Mouse (Mus musculus) hindbrain, embryonic 13.5 days (tissue): ENCODE data around the gene Smyd4. TPM values are rescaled to one million over a fixed set of nuclear protein-coding genes. Genes with fewer than 3 reads are reported as not detected.
A peak's percentile ranks its signal among the peaks of the same experiment; 100 is the strongest.

Experiments
- ATAC-seq: fragments of 200-750 bp; cut with Nextera tagmentation; 2 replicates; pipeline ENCODE4 v1.8.0; 2017; ENCODE audit warnings: moderate TSS enrichment; ENCODE audit not compliant: low FRiP score
- H3K27ac ChIP-seq: fragments of 300-500 bp; sonication (generic); 2 replicates; pipeline ENCODE4 v1.5.1; 2015; ENCODE audit warnings: inconsistent platforms, mild to moderate bottlenecking, moderate library complexity
- H3K27me3 ChIP-seq: fragments of 300-500 bp; sonication (generic); 2 replicates; pipeline ENCODE4 v1.6.1; 2015; ENCODE audit warnings: mild to moderate bottlenecking, inconsistent platforms
- H3K36me3 ChIP-seq: fragments of 300-500 bp; sonication (generic); 2 replicates; pipeline ENCODE4 v1.6.1; 2015; ENCODE audit warnings: mild to moderate bottlenecking, inconsistent platforms
- H3K4me1 ChIP-seq: fragments of 300-500 bp; sonication (generic); replicated peaks from 2 replicates; pipeline ENCODE4 v1.6.1; 2015; ENCODE audit warnings: inconsistent platforms
- H3K4me2 ChIP-seq: fragments of 300-500 bp; sonication (generic); 2 replicates; pipeline ENCODE4 v1.6.1; 2015; ENCODE audit warnings: inconsistent platforms, mild to moderate bottlenecking, moderate library complexity
- H3K4me3 ChIP-seq: fragments of 300-500 bp; sonication (generic); 2 replicates; pipeline ENCODE4 v1.5.1; 2015; ENCODE audit warnings: mild to moderate bottlenecking, inconsistent platforms
- H3K9ac ChIP-seq: fragments of 300-500 bp; sonication (generic); 2 replicates; pipeline ENCODE4 v1.6.1; 2015; ENCODE audit warnings: mild to moderate bottlenecking, inconsistent platforms
- H3K9me3 ChIP-seq: fragments of 300-500 bp; sonication (generic); 2 replicates; pipeline ENCODE4 v1.6.1; 2016; ENCODE audit warnings: inconsistent platforms
- WGBS: fragments of 180-500 bp; shearing (Covaris S2); methylation state at CpG from one replicate; pipeline ENCODE4 v1.1.7; 2015; 5-methylcytosine and 5-hydroxymethylcytosine counted together
- polyA plus RNA-seq: library from polyadenylated mRNA; unstranded; fragments of >200 nt; fragmentation: Nextera tagmentation; extraction: Ambion mirVana; gene quantifications from 2 replicates; pipeline ENCODE4 v1.2.1, GENCODE M21; 2015

The Smyd4 gene
- polyA plus RNA-seq, 1 experiment from 2014 or later = 16.9 TPM

DNA sequence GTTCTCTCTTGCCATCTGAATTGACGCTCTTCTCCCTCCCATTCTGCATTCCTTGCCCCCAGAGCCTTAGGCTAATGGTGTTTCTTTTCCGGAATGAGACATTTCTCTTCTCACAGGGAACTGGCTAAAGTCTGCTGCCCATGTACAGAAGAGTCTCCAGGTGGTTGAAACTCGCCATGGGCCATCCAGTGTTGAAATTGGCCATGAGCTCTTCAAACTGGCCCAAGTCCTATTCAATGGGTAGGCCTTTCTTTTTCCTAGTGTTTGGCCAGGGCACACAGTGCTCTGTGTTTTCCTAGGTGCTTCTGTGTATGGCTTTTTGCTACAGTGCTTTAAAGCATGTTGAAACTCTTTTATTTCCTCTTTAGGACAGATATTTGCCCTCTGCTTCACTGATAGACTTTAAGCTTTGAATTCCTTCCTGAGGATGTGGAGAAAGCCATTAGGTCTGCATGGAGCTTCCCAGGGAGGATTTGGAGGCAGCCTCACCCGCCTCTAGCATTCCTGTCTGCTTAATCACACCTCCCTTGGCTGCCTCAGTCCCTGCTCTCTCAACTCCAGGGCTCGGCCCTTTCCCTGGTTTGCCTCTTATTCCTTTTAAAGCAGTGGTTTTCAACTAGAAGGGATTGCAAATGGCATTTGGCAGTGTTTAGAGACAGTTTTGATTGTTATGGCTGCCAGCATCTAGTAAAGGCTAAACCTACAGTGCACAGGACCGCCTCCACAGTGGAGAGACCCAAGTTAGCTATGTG, 55.2 kb downstream of the Smyd4 start:
- Histone ChIP-seq H3K27me3 (no peaks in the 10 kb centered on the region), H3K4me2 (no peak overlapping the region), H3K9me3 (no peaks in the 10 kb centered on the region), H3K36me3 (peaks cover 7% of the 10 kb centered on the region; the same call in 1 of the 2 replicates), H3K27ac (no peak overlapping the region), H3K4me3 (no peak overlapping the region), H3K4me1 (peaks cover 8% of the 10 kb centered on the region; the same call in 1 of the 2 replicates), H3K9ac (no peak overlapping the region)
- 80% methylated on average over 6 of the region's 6 CpGs for WGBS
- ATAC-seq = no peak

DNA sequence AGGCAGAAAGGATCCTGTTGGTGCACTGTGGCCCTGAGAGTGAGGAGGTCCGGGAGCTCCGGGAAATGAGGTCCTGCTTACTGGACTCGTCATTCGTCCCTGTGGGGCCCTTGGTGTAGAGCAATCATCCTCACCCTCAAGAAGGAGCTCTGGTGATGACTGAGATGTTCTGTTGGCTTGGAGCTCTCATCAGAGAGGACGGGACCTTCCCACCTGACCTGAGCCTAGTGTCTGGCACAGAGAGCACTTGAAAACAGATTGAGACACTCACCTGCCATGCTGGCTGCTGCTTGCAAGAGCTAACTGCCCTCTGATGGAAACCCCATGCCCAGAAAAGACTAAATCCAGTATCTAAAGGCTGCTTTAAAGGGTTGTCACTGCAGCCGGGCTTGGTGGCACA, 56.6 kb downstream of the Smyd4 start:
- peaks cover 5% of the 10 kb centered on the region; the same call in 1 of the 2 replicates for H3K4me1 ChIP-seq
- H3K4me2 ChIP-seq = no peak overlapping the region
- no peak for ATAC-seq
- peaks cover 4% of the 10 kb centered on the region; the same call in 1 of the 2 replicates for H3K36me3 ChIP-seq
- H3K27ac ChIP-seq = no peak overlapping the region
- 93% methylated on average over 6 of the region's 6 CpGs for WGBS
- H3K4me3 ChIP-seq = no peak overlapping the region
- H3K27me3 ChIP-seq = no peaks in the 10 kb centered on the region
- H3K9me3 ChIP-seq = no peaks in the 10 kb centered on the region
- H3K9ac ChIP-seq = no peak overlapping the region

DNA sequence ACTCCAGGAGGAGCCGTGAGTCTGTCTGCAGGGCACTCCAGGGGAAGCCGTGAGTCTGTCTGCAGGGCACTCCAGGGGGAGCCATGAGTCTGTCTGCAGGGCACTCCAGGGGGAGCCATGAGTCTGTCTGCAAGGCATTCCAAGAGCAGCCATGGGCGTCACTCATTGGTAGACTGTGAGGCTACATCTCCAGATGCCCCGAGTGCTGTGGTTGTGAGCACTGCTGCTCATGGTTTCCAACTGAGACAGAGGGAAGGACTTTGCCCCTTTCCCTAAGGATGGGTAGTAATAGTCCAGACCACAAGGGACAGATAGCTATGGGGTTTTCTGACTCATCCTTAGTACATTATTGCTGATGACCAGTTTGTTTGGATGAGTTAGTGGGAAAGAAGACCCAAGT, 57.9 kb downstream of the Smyd4 start:
- 80% methylated on average over 4 of the region's 4 CpGs for WGBS
- no peak for ATAC-seq
- H3K4me1 ChIP-seq = peaks cover 3% of the 10 kb centered on the region; the same call in 1 of the 2 replicates

DNA sequence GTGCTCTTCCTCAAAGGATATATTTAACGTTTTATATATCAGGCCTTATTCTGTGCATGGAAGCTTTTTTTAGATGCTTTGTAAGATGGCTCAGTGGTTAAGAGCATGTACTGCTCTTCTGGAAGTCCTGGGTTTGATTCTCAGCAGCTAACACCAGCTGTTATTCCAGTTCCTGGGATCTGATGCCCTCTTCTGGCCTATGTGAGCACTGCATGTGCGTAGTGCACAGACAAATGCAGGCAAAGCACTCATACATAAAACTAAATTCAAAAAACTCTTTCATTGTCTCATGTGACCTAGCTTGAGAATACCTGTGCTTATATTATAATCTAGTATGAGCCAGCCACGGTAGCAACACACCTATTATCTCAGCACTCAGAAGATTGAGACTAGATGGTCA, 58.6 kb downstream of the Smyd4 start:
- no peaks in the 10 kb centered on the region for H3K27me3 ChIP-seq
- no peaks in the 10 kb centered on the region; the same call in 1 of the 2 replicates for H3K36me3 ChIP-seq
- no peak overlapping the region for H3K4me2 ChIP-seq
- H3K4me1 ChIP-seq = peaks cover 6% of the 10 kb centered on the region; the same call in 1 of the 2 replicates
- no peak overlapping the region for H3K27ac ChIP-seq
- no peaks in the 10 kb centered on the region for H3K9me3 ChIP-seq
- no peak overlapping the region for H3K4me3 ChIP-seq
- WGBS = 41% methylated on average over 3 of the region's 3 CpGs
- ATAC-seq = no peak
- H3K9ac ChIP-seq = no peak overlapping the region

More for the DNA sequence above, 57.9 kb downstream of the Smyd4 start:
- Histone ChIP-seq H3K4me3 (no peak overlapping the region), H3K27me3 (no peaks in the 10 kb centered on the region), H3K27ac (no peak overlapping the region), H3K4me2 (no peak overlapping the region), H3K9me3 (no peaks in the 10 kb centered on the region), H3K36me3 (peaks cover under 1% of the 10 kb centered on the region; the same call in 1 of the 2 replicates), H3K9ac (no peak overlapping the region)

DNA sequence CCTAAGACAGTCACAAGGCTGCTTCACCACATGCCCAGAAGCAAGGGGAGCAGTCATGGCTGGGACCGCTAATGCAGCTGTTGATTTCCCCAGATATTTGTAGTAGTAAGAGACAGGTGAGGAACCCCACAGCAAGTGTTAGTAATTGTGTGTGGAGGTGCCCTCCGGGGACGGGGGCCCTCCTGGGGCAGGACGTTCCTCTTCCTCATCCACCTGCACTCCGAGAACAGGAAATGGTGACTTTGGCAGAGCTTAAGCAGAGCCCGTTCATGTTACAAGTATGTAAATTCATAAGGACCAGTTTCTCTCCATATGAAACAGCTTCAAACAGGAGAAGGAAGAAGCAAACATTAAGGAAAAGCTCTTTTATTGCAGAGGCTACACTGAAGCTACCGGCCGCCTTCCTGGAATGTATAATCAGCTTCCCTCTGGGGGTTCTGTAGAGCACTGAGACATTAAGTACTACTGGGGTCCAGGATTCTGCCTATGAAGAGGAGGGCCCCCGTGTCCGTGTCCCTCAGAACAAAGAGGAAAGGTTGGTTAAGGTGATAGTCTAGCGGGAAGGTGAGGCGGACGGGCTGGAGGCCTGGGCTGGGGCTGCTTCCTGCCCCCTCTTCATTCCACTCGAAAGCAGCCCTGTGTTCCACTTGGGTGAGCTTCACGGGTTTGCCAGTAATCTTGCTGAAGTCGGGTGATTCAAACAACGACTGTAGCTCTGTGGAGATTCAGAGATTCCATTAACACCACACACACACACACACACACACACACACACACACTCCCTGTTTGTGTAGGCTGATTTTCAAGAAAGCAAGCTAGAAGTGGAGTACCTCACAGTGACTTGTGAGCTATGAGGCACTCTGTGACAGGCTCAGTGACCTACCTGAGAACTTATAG, 61.7 kb downstream of the Smyd4 start:
- no peak overlapping the region for H3K9ac ChIP-seq
- no peak overlapping the region for H3K4me3 ChIP-seq
- ATAC-seq = no peak
- no peak overlapping the region for H3K4me2 ChIP-seq
- H3K27me3 ChIP-seq = no peaks in the 10 kb centered on the region
- H3K4me1 ChIP-seq = 0 out of 2 replicates have a peak, but pooled peaks cover 3% of the 10 kb centered on the region
- WGBS = 81% methylated on average over 17 of the region's 17 CpGs
- no peaks in the 10 kb centered on the region for H3K9me3 ChIP-seq
- H3K27ac ChIP-seq = 0 out of 2 replicates have a peak overlapping the region, but pooled peaks have one; percentile 35
- no peaks in the 10 kb centered on the region; the same call in 1 of the 2 replicates for H3K36me3 ChIP-seq

DNA sequence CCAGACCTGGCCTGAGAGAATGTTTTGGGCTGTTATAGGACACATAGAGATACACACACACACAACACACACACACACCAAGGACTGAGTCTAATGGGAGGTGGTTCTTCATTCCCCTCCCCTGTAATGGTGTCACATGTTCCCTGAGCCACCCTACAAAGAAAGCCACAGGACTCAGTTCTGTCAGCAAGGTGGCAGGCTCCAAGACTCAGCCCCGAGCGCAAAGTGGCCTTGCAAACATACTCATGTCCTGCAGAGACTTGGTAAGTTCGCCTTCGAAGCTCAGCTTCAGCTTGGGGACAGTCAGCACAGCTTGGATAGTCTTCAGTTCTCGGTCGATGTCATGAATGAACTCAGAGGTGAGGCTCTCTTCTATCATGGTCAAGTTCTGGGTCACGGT, 62.4 kb downstream of the Smyd4 start:
- Histone ChIP-seq H3K9me3 (no peaks in the 10 kb centered on the region), H3K4me2 (no peak overlapping the region), H3K4me3 (no peak overlapping the region), H3K4me1 (peaks cover 3% of the 10 kb centered on the region; the same call in 1 of the 2 replicates), H3K36me3 (no peaks in the 10 kb centered on the region; the same call in 1 of the 2 replicates), H3K27ac (no peak overlapping the region), H3K9ac (no peak overlapping the region), H3K27me3 (no peaks in the 10 kb centered on the region)
- WGBS = 93% methylated on average over 7 of the region's 7 CpGs
- no peak for ATAC-seq

DNA sequence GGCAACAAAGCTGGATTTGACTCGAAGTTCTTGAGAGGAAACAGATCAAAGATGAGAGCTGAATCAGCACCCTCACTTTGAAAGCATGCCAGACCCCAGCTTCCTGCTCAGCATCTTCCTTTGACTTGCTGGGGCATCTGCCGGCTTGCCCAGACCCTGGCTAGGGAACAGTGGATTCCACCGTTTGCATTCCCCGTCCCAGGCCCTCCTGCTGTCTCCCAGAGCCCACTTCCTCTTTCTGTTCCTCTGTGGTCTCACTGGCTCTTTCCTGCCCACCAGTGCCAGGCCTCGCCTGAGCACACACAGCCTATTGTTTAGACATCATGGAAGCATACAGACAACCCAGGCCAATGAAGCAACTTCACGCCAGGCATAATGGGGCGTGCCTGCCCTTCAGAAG, 66.9 kb downstream of the Smyd4 start:
- Histone ChIP-seq H3K9ac (no peak overlapping the region), H3K4me1 (peaks cover 3% of the 10 kb centered on the region; the same call in 1 of the 2 replicates), H3K4me2 (no peak overlapping the region), H3K27me3 (no peaks in the 10 kb centered on the region), H3K9me3 (no peaks in the 10 kb centered on the region), H3K36me3 (no peaks in the 10 kb centered on the region), H3K4me3 (no peak overlapping the region), H3K27ac (no peak overlapping the region)
- WGBS = 51% methylated on average over 7 of the region's 7 CpGs
- no peak for ATAC-seq

DNA sequence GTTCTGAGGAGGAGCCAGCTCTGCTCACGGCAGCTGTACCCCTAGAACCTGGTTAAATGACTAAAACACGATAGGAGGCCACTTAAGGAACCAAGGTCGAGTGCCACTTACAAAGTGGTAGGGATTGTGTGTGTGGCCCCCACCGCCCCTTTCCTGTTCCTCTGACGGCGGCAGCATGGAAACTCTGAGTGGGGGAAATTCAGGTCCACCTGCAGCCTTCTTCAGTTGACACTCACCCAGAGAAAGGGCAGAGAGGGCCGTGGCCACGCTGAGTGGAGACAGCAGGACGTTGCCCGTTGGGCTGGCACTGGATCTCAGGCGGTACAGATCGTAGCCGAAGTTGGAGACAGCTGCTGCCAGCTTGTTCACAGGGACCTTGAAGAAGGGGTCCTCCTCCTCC, 67.8 kb downstream of the Smyd4 start:
- Histone ChIP-seq H3K4me1 (peaks cover 3% of the 10 kb centered on the region; the same call in 1 of the 2 replicates), H3K9ac (no peak overlapping the region), H3K36me3 (no peaks in the 10 kb centered on the region), H3K27ac (no peak overlapping the region), H3K4me2 (no peak overlapping the region), H3K4me3 (no peak overlapping the region), H3K27me3 (no peaks in the 10 kb centered on the region), H3K9me3 (no peaks in the 10 kb centered on the region)
- ATAC-seq = no peak
- 91% methylated on average over 13 of the region's 13 CpGs for WGBS

DNA sequence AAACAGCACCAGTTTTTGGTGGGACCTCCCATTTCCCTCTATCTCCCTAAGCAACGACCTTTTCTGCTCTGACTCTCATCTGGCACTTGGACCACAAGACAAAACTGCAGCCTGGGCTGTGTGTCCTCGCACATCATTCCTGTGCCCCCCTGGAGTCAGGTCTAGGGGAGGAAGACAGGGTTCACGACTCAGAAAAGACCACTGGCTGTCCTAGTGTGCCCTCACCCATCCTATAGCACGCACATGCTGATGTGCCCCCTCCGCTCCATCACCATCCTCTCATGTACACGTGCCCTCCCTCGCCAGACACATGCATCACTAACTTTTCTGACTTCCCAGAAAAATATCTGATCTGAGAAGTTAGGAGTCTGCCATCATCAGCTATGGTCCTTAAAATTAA, 71.8 kb downstream of the Smyd4 start:
- ATAC-seq = no peak
- H3K9me3 ChIP-seq = no peaks in the 10 kb centered on the region
- H3K36me3 ChIP-seq = no peaks in the 10 kb centered on the region
- H3K27me3 ChIP-seq = no peaks in the 10 kb centered on the region
- no peak overlapping the region for H3K4me3 ChIP-seq
- 84% methylated on average over 7 of the region's 7 CpGs for WGBS
- H3K27ac ChIP-seq = no peak overlapping the region
- H3K4me2 ChIP-seq = no peak overlapping the region
- H3K4me1 ChIP-seq = peaks cover 10% of the 10 kb centered on the region; the same call in 1 of the 2 replicates
- H3K9ac ChIP-seq = no peak overlapping the region

DNA sequence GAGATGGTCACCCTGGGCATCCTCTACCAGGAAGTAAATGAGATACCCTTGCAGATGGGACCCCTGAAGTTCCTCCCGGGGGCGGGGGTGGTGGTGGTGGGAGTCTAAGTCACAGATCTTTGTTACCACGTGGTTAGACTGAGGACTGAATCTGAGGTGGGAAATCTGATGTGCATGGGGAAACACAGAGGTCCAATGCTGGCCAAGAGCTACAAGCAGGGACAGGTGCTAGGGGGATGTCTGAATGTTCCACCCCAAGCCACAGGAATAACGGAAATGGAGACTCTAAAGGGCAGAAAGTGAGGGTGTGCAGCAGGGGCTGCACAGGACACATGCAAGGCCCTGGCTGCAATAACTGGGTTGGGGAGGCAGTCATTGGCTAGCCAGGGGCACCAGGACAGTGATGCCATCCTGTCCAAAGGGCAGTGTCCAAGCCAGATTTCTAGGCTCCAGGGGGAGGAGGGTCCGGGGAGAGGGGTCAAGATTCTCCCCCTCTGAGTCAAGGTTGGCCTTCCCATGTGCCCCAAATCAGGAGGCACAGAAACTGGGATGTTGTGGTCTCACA, 72.7 kb downstream of the Smyd4 start:
- no peak for ATAC-seq
- H3K4me2 ChIP-seq = peak overlapping the region; percentile 27; the same call in 1 of the 2 replicates

DNA sequence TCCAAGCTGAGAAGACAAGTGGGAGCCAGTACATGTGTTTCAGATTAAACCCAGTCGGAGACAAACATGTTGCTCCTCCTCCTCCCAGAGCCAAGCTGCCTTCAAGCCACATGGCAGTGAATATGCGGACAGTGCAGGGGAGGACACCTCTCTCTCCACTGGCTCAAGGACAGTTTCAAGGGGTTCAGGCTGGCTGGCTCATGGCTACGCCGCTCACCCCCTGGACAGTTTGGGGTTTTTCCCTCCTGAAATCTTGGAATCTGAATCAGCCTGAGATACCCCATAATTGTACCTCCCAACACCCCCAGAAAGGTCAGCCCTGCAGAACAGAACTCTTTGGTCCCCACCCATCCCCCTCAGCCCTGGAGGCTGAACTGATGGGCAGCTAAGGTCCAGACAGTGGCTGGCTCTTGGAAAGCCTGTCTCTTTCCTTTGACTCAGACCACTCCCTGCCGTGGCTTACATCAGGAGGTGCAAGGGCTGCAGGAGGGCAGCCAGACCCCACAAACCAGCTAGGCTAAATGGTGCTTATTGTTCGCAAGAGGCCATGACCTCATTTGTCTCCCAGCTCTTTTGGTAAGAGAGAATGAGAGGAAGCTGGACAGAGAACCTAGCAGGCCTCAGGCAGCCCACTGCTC, 73.3 kb downstream of the Smyd4 start:
- no peaks in the 10 kb centered on the region for H3K27me3 ChIP-seq
- peak overlapping the region; percentile 29; the same call in 1 of the 2 replicates for H3K9ac ChIP-seq
- WGBS = 31% methylated on average over 6 of the region's 6 CpGs
- peaks cover 10% of the 10 kb centered on the region; the same call in 1 of the 2 replicates for H3K4me1 ChIP-seq
- no peaks in the 10 kb centered on the region for H3K9me3 ChIP-seq
- peak overlapping the region; percentile 27; the same call in 1 of the 2 replicates for H3K4me2 ChIP-seq
- ATAC-seq = no peak
- H3K36me3 ChIP-seq = no peaks in the 10 kb centered on the region
- no peak overlapping the region for H3K27ac ChIP-seq
- H3K4me3 ChIP-seq = peak overlapping the region; percentile 20; the same call in 1 of the 2 replicates

More for the DNA sequence above, 72.7 kb downstream of the Smyd4 start:
- WGBS = 66% methylated on average over 5 of the region's 5 CpGs
- H3K4me1 ChIP-seq = peaks cover 10% of the 10 kb centered on the region; the same call in 1 of the 2 replicates
- no peaks in the 10 kb centered on the region for H3K9me3 ChIP-seq
- H3K27me3 ChIP-seq = no peaks in the 10 kb centered on the region
- H3K9ac ChIP-seq = peak overlapping the region; percentile 19; the same call in 1 of the 2 replicates
- H3K4me3 ChIP-seq = no peak overlapping the region
- no peak overlapping the region for H3K27ac ChIP-seq
- H3K36me3 ChIP-seq = no peaks in the 10 kb centered on the region
